Mouse (Mus musculus): ENCODE data around the gene Wasl. TPM values are rescaled to one million over a fixed set of nuclear protein-coding genes. Genes with fewer than 3 reads are reported as not detected.

Wasl gene
- total and polyA plus RNA-seq, 2 experiments from 2014 or later: 19.0 to 49.0 TPM

GRCm38 (mm10) chr6:24605631-24606030 lies 59.2 kb downstream of the Wasl start:
- Histone ChIP-seq H3K9ac (replicated peaks; ENCODE audit: low read depth, low read length) (no peak overlapping the region), H3K4me3 (ENCODE audit: low read depth, low read length) (no peak overlapping the region), H3K4me2 (ENCODE audit: low read depth, low read length) (no peak overlapping the region), H3K27ac (ENCODE audit: low read depth) (no peak overlapping the region), H3K27me3 (ENCODE audit: control insufficient read depth, insufficient read depth, low read length) (no peaks in the 10 kb centered on the region), H3K4me1 (ENCODE audit: control insufficient read depth, insufficient read depth) (peaks cover 14% of the 10 kb centered on the region), H3K36me3 (replicated peaks; ENCODE audit: control insufficient read depth, insufficient read depth, low read length) (peaks cover 57% of the 10 kb centered on the region), H3K9me3 (replicated peaks; ENCODE audit: control insufficient read depth, low read length) (no peaks in the 10 kb centered on the region)
- DNase-seq (ENCODE audit: low spot score) (no peak), ATAC-seq (ENCODE audit: insufficient read depth, low read depth) (no peak)
- TF ChIP-seq CTCF (IDR thresholded peaks at IDR 0.05; ENCODE audit: low read depth) (no peak), EP300 (IDR thresholded peaks at IDR 0.05; ENCODE audit: low read depth) (no peak)
- WGBS: 84% methylated on average over 8 of the region's 8 CpGs

DNA sequence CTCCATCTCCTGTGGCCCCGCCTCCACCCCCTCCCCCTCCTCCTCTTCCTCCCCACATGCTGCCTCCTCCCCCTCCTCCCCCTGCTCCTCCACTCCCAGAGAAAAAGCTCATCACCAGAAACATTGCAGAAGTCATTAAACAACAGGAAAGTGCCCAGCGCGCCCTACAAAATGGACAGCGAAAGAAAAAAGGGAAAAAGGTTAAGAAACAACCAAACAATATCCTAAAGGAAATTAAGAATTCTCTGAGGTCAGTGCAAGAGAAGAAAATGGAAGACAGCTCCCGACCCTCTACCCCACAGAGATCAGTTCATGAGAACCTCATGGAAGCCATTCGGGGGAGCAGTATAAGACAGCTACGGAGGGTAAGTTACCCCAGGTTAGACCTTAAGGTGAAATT lies 60.5 kb downstream of the Wasl start:
- H3K4me3 ChIP-seq (ENCODE audit: low read depth, low read length): no peak overlapping the region
- no peak for DNase-seq (ENCODE audit: low spot score)
- no peak overlapping the region for H3K27ac ChIP-seq (ENCODE audit: low read depth)
- H3K27me3 ChIP-seq (ENCODE audit: control insufficient read depth, insufficient read depth, low read length): no peaks in the 10 kb centered on the region
- WGBS: 95% methylated on average over 7 of the region's 7 CpGs
- H3K9ac ChIP-seq (replicated peaks; ENCODE audit: low read depth, low read length): no peak overlapping the region
- H3K36me3 ChIP-seq (replicated peaks; ENCODE audit: control insufficient read depth, insufficient read depth, low read length): peaks cover 56% of the 10 kb centered on the region
- ATAC-seq (ENCODE audit: insufficient read depth, low read depth): no peak
- H3K4me1 ChIP-seq (ENCODE audit: control insufficient read depth, insufficient read depth): peaks cover 18% of the 10 kb centered on the region
- TF ChIP-seq CTCF (IDR thresholded peaks at IDR 0.05; ENCODE audit: low read depth) (no peak), EP300 (IDR thresholded peaks at IDR 0.05; ENCODE audit: low read depth) (no peak)
- no peaks in the 10 kb centered on the region for H3K9me3 ChIP-seq (replicated peaks; ENCODE audit: control insufficient read depth, low read length)
- H3K4me2 ChIP-seq (ENCODE audit: low read depth, low read length): no peak overlapping the region

DNA sequence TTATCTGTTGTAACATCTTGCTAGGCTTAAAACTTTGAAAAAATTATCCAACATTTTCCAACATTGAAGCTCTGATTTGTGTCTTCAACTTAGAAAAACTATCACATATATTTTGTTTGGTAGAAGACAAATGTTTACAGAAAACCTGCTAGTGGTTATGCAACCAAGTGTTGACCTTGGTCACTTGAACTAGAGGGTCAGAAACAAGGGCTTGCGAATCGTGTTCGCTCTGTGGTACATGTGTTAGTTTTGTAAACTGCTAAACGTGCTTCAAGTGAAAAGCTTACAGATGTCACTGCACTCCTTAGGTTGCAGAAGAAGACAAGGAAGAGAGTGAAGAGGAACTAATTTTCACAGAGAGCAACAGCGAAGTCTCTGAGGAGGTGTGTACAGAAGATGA lies 61.8 kb downstream of the Wasl start:
- H3K36me3 ChIP-seq (replicated peaks; ENCODE audit: control insufficient read depth, insufficient read depth, low read length): peaks cover 56% of the 10 kb centered on the region
- 76% methylated on average over 5 of the region's 5 CpGs for WGBS
- no peaks in the 10 kb centered on the region for H3K9me3 ChIP-seq (replicated peaks; ENCODE audit: control insufficient read depth, low read length)
- no peak for DNase-seq (ENCODE audit: low spot score)
- TF ChIP-seq CTCF (IDR thresholded peaks at IDR 0.05; ENCODE audit: low read depth) (no peak), EP300 (IDR thresholded peaks at IDR 0.05; ENCODE audit: low read depth) (no peak)
- no peak overlapping the region for H3K9ac ChIP-seq (replicated peaks; ENCODE audit: low read depth, low read length)
- H3K4me1 ChIP-seq (ENCODE audit: control insufficient read depth, insufficient read depth): peaks cover 18% of the 10 kb centered on the region
- H3K4me2 ChIP-seq (ENCODE audit: low read depth, low read length): no peak overlapping the region
- no peak for ATAC-seq (ENCODE audit: insufficient read depth, low read depth)
- no peak overlapping the region for H3K4me3 ChIP-seq (ENCODE audit: low read depth, low read length)
- H3K27me3 ChIP-seq (ENCODE audit: control insufficient read depth, insufficient read depth, low read length): no peaks in the 10 kb centered on the region
- H3K27ac ChIP-seq (ENCODE audit: low read depth): 0 out of 2 replicates have a peak overlapping the region, but pooled peaks have one; percentile 97

GRCm38 (mm10) chr6:24602351-24602750 lies 62.5 kb downstream of the Wasl start:
- Histone ChIP-seq H3K9ac (replicated peaks; ENCODE audit: low read depth, low read length) (no peak overlapping the region; the same call in 1 of the 2 replicates), H3K9me3 (replicated peaks; ENCODE audit: control insufficient read depth, low read length) (no peaks in the 10 kb centered on the region), H3K27me3 (ENCODE audit: control insufficient read depth, insufficient read depth, low read length) (no peaks in the 10 kb centered on the region), H3K4me3 (ENCODE audit: low read depth, low read length) (peak overlapping the region; percentile 59), H3K4me2 (ENCODE audit: low read depth, low read length) (peak overlapping the region; percentile 66), H3K36me3 (replicated peaks; ENCODE audit: control insufficient read depth, insufficient read depth, low read length) (peaks cover 50% of the 10 kb centered on the region), H3K27ac (ENCODE audit: low read depth) (peak overlapping the region; percentile 97), H3K4me1 (ENCODE audit: control insufficient read depth, insufficient read depth) (peaks cover 18% of the 10 kb centered on the region)
- DNase-seq (ENCODE audit: low spot score): no peak
- no peak for ATAC-seq (ENCODE audit: insufficient read depth, low read depth)
- 51% methylated on average over 3 of the region's 3 CpGs for WGBS
- no peak for TF ChIP-seq EP300 (IDR thresholded peaks at IDR 0.05; ENCODE audit: low read depth)
- no peak for TF ChIP-seq CTCF (IDR thresholded peaks at IDR 0.05; ENCODE audit: low read depth)

- TF ChIP-seq EP300 (IDR thresholded peaks at IDR 0.05; ENCODE audit: low read depth): no peak
- no peak for TF ChIP-seq CTCF (IDR thresholded peaks at IDR 0.05; ENCODE audit: low read depth)
- H3K4me2 ChIP-seq (ENCODE audit: low read depth, low read length): peak overlapping the region; percentile 66
- no peaks in the 10 kb centered on the region for H3K9me3 ChIP-seq (replicated peaks; ENCODE audit: control insufficient read depth, low read length)
- H3K27me3 ChIP-seq (ENCODE audit: control insufficient read depth, insufficient read depth, low read length): no peaks in the 10 kb centered on the region
- no peak for DNase-seq (ENCODE audit: low spot score)
- H3K36me3 ChIP-seq (replicated peaks; ENCODE audit: control insufficient read depth, insufficient read depth, low read length): peaks cover 43% of the 10 kb centered on the region
- H3K9ac ChIP-seq (replicated peaks; ENCODE audit: low read depth, low read length): peak overlapping the region; percentile 90; the same call in 1 of the 2 replicates
- peak overlapping the region; percentile 59 for H3K4me3 ChIP-seq (ENCODE audit: low read depth, low read length)
- ATAC-seq (ENCODE audit: insufficient read depth, low read depth): no peak
- peaks cover 18% of the 10 kb centered on the region for H3K4me1 ChIP-seq (ENCODE audit: control insufficient read depth, insufficient read depth)
- WGBS: 7% methylated on average over 1 of the region's 1 CpGs
- H3K27ac ChIP-seq (ENCODE audit: low read depth): peak overlapping the region; percentile 97
These were observed 63.1 kb downstream of the Wasl start for GRCm38 (mm10) chr6:24601668-24602067.

GRCm38 (mm10) chr6:24600726-24601125 lies 64.1 kb downstream of the Wasl start:
- DNase-seq (ENCODE audit: low spot score) (no peak), ATAC-seq (ENCODE audit: insufficient read depth, low read depth) (no peak)
- peaks cover 18% of the 10 kb centered on the region; the same call in 1 of the 2 replicates for H3K4me1 ChIP-seq (ENCODE audit: control insufficient read depth, insufficient read depth)
- no peaks in the 10 kb centered on the region for H3K9me3 ChIP-seq (replicated peaks; ENCODE audit: control insufficient read depth, low read length)
- peak overlapping the region; percentile 59 for H3K4me3 ChIP-seq (ENCODE audit: low read depth, low read length)
- H3K9ac ChIP-seq (replicated peaks; ENCODE audit: low read depth, low read length): peak overlapping the region; percentile 90
- H3K27me3 ChIP-seq (ENCODE audit: control insufficient read depth, insufficient read depth, low read length): no peaks in the 10 kb centered on the region
- TF ChIP-seq CTCF (IDR thresholded peaks at IDR 0.05; ENCODE audit: low read depth) (no peak), EP300 (IDR thresholded peaks at IDR 0.05; ENCODE audit: low read depth) (no peak)
- WGBS: 48% methylated on average over 4 of the region's 4 CpGs
- H3K4me2 ChIP-seq (ENCODE audit: low read depth, low read length): peak overlapping the region; percentile 66
- H3K36me3 ChIP-seq (replicated peaks; ENCODE audit: control insufficient read depth, insufficient read depth, low read length): peaks cover 34% of the 10 kb centered on the region
- H3K27ac ChIP-seq (ENCODE audit: low read depth): peak overlapping the region; percentile 97
